Mouse (Mus musculus) C2C12 (cell line): Measurements from ENCODE around the gene Kalrn.

Experiments used
- CTCF ChIP-seq: IDR thresholded peaks from one replicate; pipeline ENCODE4 v1.5.1; 2011; ENCODE audit not compliant: control insufficient read depth, insufficient read depth, insufficient read length
- MAX ChIP-seq: IDR thresholded peaks from one replicate; pipeline ENCODE4 v1.6.1; 2011; ENCODE audit warnings: mild to moderate bottlenecking, control low read depth

DNA sequence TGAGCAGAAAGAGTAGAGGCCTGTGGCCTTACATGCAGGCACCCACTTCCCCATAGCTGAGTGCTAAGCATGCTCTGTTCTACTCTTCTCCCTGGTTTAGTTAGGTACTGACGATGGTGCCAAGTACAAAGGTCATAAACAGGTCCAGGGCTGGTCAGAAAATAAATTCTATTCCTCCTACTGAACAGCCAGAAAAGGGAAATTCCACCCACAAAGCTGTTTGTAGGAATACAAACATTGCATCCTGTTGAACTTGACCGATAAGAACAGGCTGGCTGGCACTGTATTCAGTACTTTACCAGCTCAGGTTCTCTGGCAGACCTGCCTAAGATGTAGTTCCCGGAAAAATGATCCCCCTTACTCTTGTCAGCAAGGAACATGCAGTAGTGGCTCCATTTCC, 247.5 kb downstream of the Kalrn start:
- TF ChIP-seq CTCF (no peak), MAX (no peak)
